Mouse (Mus musculus): Measurements from ENCODE around the gene Zfp760. TPM values are rescaled to one million over a fixed set of nuclear protein-coding genes. Genes with fewer than 3 reads are reported as not detected.
"Not testable (repeated sequence)": the region's sequence is repeated elsewhere in the genome, so short reads cannot be mapped to it uniquely, and the experiment has no call there.

Zfp760 gene
- 5.9 TPM in 2 replicates for polyA plus RNA-seq (2015; fragmentation: Nextera tagmentation; extraction: Ambion mirVana)

DNA sequence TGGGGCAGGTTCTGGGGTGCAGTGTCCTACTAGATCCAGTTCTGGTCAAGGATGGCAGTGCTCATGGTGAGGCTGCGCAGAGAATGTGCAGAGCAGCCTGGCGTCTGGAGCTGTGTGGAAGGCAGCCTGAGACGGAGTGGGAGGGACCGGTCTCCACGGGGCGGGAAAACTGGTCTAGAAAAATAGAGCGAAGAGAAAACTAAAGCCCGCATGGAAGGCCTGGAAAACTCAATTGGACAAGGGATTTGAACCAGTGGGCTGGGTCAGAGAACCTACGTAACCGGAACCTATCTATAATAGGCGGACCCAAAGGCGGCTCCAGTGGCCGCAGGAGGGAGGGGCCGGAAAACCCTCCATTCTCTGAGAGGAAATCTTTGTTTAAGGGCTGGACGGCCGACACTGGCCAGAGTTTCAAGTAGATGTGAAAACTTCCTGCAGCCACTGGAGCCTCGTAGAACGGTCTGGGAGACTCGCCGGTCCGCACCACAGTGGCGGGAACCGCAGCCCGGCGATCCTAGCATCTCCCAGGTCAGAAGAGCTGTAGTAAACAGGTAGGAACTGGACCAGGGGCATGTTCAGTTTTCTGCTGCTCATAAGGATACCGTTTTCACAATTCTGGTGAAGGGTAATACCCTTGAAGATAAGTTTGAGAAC, at the start of gene Zfp760:
TSS of gene Zfp760 (plus strand) at position 399 of the 654 bp plus-strand sequence.
- peaks cover 7% of the 10 kb centered on the region; the same call in 1 of the 2 replicates for H3K4me1 ChIP-seq (ENCODE audit: control insufficient read depth, insufficient read depth, low read length)
- peak within 1 kb of the TSS; percentile 68 for H3K4me2 ChIP-seq (ENCODE audit: low read depth, low read length)
- H3K27me3 ChIP-seq (replicated peaks; ENCODE audit: control insufficient read depth, insufficient read depth, low read length) = no peaks in the 10 kb centered on the region
- peak within 1 kb of the TSS; percentile 92 for H3K27ac ChIP-seq (ENCODE audit: low read length)
- peak; percentile 99 for ATAC-seq
- WGBS = 8% methylated on average over 26 of the region's 26 CpGs
- no peaks in the 10 kb centered on the region for H3K36me3 ChIP-seq (ENCODE audit: control insufficient read depth, insufficient read depth, low read length)
- peak within 1 kb of the TSS; percentile 63 for H3K4me3 ChIP-seq (ENCODE audit: low read length)
- H3K9me3 ChIP-seq (ENCODE audit: control insufficient read depth, low read length) = no peaks in the 10 kb centered on the region
- H3K9ac ChIP-seq (ENCODE audit: low read depth, low read length) = peak within 1 kb of the TSS; percentile 76

DNA sequence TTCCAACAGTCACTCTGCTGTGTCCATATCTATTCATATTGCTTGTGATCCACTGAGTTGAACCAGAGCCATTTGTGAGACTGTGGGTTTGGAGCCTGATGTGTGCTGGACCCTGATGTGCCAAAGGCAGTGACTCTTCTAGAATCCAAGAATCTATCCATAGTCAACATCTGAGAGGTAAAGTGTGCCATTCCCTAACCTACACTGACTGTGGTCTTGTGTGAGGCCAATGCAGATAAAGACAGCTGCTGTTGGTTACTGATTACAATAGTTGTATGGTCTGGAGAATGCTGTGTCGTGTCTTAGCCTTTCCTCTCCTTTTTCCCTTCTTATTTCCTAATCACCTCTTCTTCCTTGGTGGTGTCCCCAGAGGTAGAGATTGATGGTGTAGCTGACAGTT, 28.7 kb upstream of the Zfp760 start:
- not testable (repeated sequence) for H3K4me1 ChIP-seq (ENCODE audit: control insufficient read depth, insufficient read depth, low read length); H3K36me3 ChIP-seq (ENCODE audit: control insufficient read depth, insufficient read depth, low read length); H3K9me3 ChIP-seq (ENCODE audit: control insufficient read depth, low read length); H3K9ac ChIP-seq (ENCODE audit: low read depth, low read length); H3K27ac ChIP-seq (ENCODE audit: low read length); ATAC-seq; H3K4me2 ChIP-seq (ENCODE audit: low read depth, low read length); H3K4me3 ChIP-seq (ENCODE audit: low read length); H3K27me3 ChIP-seq (replicated peaks; ENCODE audit: control insufficient read depth, insufficient read depth, low read length)
- 24% methylated on average over 1 of the region's 1 CpGs for WGBS

DNA sequence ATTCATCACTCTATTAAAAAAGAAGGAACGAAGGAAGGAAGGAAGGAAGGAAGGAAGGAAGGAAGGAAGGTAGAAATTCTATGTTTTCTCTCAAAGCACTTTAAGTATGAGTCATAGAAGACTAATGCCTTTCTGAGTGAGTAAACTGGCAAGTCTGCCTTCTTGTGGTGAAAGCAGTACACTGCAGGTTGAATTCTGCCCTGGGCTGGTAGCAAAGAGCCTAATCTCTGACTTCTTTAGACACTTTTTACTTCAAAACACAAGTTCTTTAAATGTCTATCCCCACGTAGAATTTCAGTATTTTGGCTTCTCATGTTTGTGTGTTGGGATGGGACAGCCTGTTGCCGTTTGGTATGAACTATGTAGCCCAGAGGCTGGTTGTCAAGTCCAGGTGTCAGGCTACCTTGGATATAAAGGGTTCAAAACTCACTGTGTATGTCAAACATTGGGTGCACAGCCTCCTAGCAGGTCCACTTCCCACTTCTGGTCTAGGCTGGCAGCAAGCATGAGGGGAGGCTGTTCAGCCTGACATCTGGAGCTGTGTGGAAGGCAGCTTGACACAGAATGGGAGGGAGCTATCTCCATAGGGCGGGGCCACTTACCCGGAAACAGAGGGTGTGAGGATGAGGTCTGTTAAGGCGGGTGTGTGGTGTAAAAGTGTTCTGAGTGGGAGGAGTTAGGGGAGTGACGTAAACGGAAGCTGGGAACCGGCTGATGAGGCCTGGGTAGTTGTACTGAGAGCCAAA, 28.1 kb upstream of the Zfp760 start:
- peak overlapping the region; percentile 59 for H3K9ac ChIP-seq (ENCODE audit: low read depth, low read length)
- ATAC-seq = peak; percentile 100
- H3K4me3 ChIP-seq (ENCODE audit: low read length) = peak overlapping the region; percentile 53
- H3K4me2 ChIP-seq (ENCODE audit: low read depth, low read length) = peak overlapping the region; percentile 49
- WGBS = 5% methylated on average over 9 of the region's 9 CpGs
- no peaks in the 10 kb centered on the region for H3K27me3 ChIP-seq (replicated peaks; ENCODE audit: control insufficient read depth, insufficient read depth, low read length)
- no peaks in the 10 kb centered on the region for H3K9me3 ChIP-seq (ENCODE audit: control insufficient read depth, low read length)
- H3K4me1 ChIP-seq (ENCODE audit: control insufficient read depth, insufficient read depth, low read length) = no peaks in the 10 kb centered on the region
- H3K27ac ChIP-seq (ENCODE audit: low read length) = peak overlapping the region; percentile 79
- H3K36me3 ChIP-seq (ENCODE audit: control insufficient read depth, insufficient read depth, low read length) = no peaks in the 10 kb centered on the region

DNA sequence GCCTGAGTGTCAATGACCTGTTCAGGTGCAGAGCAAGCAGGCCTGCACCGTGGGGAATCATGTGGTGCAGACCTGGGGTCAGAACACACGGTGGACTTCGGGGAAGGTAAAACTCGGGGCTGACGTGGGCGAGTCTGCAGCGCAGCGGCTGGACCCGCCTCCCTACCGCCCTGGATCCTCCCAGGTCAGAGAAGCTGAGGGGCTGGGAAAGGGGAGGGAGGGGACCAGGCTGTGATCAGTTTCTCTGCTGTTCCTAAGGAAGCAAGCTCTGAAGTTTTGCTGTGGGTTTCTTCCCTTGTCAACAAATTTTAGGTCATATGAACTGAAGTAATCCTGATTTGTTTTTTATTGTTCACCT, 27.5 kb upstream of the Zfp760 start:
- H3K4me1 ChIP-seq (ENCODE audit: control insufficient read depth, insufficient read depth, low read length); H3K27me3 ChIP-seq (replicated peaks; ENCODE audit: control insufficient read depth, insufficient read depth, low read length); H3K9me3 ChIP-seq (ENCODE audit: control insufficient read depth, low read length); H3K36me3 ChIP-seq (ENCODE audit: control insufficient read depth, insufficient read depth, low read length): not testable (repeated sequence)
- peak overlapping the region; percentile 59 for H3K9ac ChIP-seq (ENCODE audit: low read depth, low read length)
- peak overlapping the region; percentile 79; the same call in 1 of the 2 replicates for H3K27ac ChIP-seq (ENCODE audit: low read length)
- peak overlapping the region; percentile 49 for H3K4me2 ChIP-seq (ENCODE audit: low read depth, low read length)
- peak overlapping the region; percentile 53 for H3K4me3 ChIP-seq (ENCODE audit: low read length)
- WGBS = 0% methylated on average over 10 of the region's 10 CpGs
- ATAC-seq = peak; percentile 91

DNA sequence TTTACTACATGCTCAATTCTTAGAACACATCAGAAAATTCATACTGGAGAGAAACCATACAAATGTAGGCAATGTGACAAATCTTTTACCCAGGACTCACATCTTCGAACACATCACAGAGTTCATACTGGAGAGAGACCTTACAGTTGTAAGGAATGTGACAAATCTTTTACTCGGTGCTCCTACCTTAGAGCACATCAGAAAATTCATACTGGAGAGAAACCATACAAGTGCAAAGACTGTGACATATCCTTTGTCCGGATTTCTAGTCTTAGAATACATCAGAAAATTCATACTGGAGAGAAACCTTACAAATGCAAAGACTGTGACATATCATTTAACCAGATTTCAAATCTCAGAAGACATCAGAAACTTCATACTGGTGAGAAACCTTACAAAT, 16.0 kb upstream of the Zfp760 start, which contains the start of gene Gm10226:
TSS of gene Gm10226 (plus strand) at position 301 of the 400 bp plus-strand sequence.
- H3K4me1 ChIP-seq (ENCODE audit: control insufficient read depth, insufficient read depth, low read length) = no peaks in the 10 kb centered on the region
- H3K36me3 ChIP-seq (ENCODE audit: control insufficient read depth, insufficient read depth, low read length) = no peaks in the 10 kb centered on the region
- no peak within 1 kb of the TSS for H3K27ac ChIP-seq (ENCODE audit: low read length)
- no peak within 1 kb of the TSS for H3K9ac ChIP-seq (ENCODE audit: low read depth, low read length)
- ATAC-seq = no peak
- no peaks in the 10 kb centered on the region for H3K27me3 ChIP-seq (replicated peaks; ENCODE audit: control insufficient read depth, insufficient read depth, low read length)
- H3K9me3 ChIP-seq (ENCODE audit: control insufficient read depth, low read length) = no peaks in the 10 kb centered on the region
- no peak within 1 kb of the TSS for H3K4me3 ChIP-seq (ENCODE audit: low read length)
- no peak within 1 kb of the TSS for H3K4me2 ChIP-seq (ENCODE audit: low read depth, low read length)
- WGBS = 91% methylated on average over 3 of the region's 3 CpGs

DNA sequence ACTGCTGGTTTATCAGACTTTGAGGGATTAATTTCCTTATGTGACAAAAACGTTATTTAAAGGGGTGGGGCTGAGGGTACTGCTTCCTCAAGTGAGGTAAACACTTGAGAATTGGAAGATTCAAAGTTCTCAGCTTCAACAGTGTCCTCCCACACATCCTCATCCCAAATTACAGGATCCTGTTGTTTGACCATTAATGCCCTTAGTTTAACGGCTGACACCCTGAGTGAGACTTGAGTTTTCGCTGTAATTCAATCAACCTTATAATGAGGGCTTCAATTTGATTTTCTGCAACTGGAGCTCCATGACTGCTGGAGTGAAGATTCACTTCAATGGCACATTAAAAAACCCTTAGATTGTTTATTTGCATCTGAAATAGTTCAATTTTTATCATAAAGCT, 14.2 kb upstream of the Zfp760 start:
- Histone ChIP-seq H3K9ac (ENCODE audit: low read depth, low read length) (no peak overlapping the region), H3K4me3 (ENCODE audit: low read length) (no peak overlapping the region), H3K9me3 (ENCODE audit: control insufficient read depth, low read length) (no peaks in the 10 kb centered on the region), H3K27me3 (replicated peaks; ENCODE audit: control insufficient read depth, insufficient read depth, low read length) (no peaks in the 10 kb centered on the region), H3K27ac (ENCODE audit: low read length) (no peak overlapping the region), H3K36me3 (ENCODE audit: control insufficient read depth, insufficient read depth, low read length) (no peaks in the 10 kb centered on the region), H3K4me1 (ENCODE audit: control insufficient read depth, insufficient read depth, low read length) (no peaks in the 10 kb centered on the region), H3K4me2 (ENCODE audit: low read depth, low read length) (no peak overlapping the region)
- WGBS = 72% methylated on average over 3 of the region's 3 CpGs
- ATAC-seq = no peak

DNA sequence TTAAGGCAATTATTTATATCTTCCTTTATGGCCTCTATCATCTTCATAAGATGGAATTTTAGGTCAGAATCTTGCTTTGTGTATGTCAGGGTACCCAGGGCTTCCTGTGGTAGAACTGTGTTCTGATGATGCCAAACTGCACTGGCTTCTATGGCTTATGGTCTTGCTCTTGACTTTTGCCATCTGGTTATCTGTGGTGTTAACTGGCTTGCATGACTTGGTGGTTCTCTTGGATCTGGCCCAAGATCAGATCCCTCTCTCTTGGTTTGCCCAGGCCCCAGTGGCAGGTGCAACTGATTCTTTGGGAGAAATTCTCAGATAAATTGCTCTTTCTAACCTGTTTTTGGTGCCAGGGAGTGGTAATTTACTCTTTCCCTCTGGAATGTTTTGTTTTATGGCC, 11.5 kb upstream of the Zfp760 start:
- no peak overlapping the region for H3K9ac ChIP-seq (ENCODE audit: low read depth, low read length)
- H3K27me3 ChIP-seq (replicated peaks; ENCODE audit: control insufficient read depth, insufficient read depth, low read length) = no peaks in the 10 kb centered on the region
- no peaks in the 10 kb centered on the region for H3K4me1 ChIP-seq (ENCODE audit: control insufficient read depth, insufficient read depth, low read length)
- no peak overlapping the region for H3K27ac ChIP-seq (ENCODE audit: low read length)
- no peaks in the 10 kb centered on the region for H3K36me3 ChIP-seq (ENCODE audit: control insufficient read depth, insufficient read depth, low read length)
- ATAC-seq = no peak
- H3K9me3 ChIP-seq (ENCODE audit: control insufficient read depth, low read length) = no peaks in the 10 kb centered on the region
- no peak overlapping the region for H3K4me3 ChIP-seq (ENCODE audit: low read length)
- H3K4me2 ChIP-seq (ENCODE audit: low read depth, low read length) = no peak overlapping the region

DNA sequence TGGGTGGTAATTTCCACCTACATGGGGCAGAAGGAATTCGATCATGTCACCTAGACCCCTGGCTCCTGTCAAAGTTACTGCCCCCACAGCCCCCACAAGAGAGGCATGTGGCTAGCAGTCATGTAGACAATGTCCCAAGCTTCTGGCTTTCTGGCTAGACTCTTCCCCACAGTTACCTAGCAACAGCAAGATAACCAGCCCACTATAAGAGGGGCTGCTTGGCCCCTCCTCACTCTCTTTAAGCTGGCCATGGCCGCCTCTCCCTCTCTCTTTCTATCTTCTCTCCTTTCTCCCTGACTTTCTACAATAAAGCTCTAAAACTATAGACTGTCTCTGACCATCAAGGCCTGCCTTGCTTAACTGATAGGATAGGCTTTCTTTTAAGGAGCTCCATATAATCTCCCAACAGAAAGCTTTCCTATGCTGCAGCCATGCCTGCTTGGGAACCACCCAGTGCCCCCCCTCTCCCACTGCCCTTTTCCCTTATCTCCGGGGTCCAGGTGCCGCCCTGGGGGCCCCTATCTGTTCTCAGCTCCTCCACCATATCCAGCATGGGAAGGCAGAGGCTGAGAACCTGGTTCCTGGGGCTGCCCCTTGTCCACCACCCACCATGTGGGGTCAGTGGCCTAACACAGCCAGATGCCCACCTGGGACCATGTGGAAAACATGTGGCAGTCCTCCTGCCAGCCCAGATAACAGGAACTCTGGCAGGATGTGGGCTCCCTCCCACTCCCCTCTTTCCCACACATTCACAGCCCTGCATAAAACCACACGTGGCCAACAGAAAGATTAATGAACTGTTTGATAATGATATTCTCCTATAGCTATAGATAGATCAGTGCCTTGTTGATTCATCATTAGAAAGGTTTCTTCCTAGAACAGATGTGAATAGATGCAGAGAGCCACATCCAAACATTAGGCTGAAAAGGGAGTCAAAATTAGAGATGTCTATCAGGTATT, 5.0 kb upstream of the Zfp760 start:
- Histone ChIP-seq H3K27me3 (replicated peaks; ENCODE audit: control insufficient read depth, insufficient read depth, low read length) (no peaks in the 10 kb centered on the region), H3K9ac (ENCODE audit: low read depth, low read length) (no peak overlapping the region), H3K4me3 (ENCODE audit: low read length) (no peak overlapping the region), H3K4me1 (ENCODE audit: control insufficient read depth, insufficient read depth, low read length) (0 out of 2 replicates have a peak, but pooled peaks cover 2% of the 10 kb centered on the region), H3K36me3 (ENCODE audit: control insufficient read depth, insufficient read depth, low read length) (no peaks in the 10 kb centered on the region), H3K9me3 (ENCODE audit: control insufficient read depth, low read length) (no peaks in the 10 kb centered on the region), H3K4me2 (ENCODE audit: low read depth, low read length) (no peak overlapping the region), H3K27ac (ENCODE audit: low read length) (no peak overlapping the region)
- 35% methylated on average over 5 of the region's 5 CpGs for WGBS
- ATAC-seq = peak; percentile 26; the same call in 1 of the 2 replicates

DNA sequence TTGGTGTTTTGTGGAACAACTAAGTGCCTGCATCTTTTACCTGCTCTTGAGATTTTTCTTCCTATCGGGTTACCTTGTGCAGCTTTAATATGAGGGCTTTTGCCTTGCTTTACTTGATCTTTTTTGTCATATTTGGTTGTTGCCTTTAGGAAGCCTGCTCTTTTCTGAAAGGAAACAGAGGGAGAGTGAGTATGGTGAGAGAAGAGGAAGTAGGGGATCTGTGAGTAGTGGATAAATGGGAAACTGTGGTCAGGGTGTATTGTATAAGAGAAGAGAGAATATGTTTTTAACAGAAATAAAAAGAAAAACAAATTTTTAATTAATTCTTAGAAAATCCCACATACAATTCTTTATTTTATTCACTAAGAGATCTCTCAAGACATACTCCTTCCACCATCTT, 4.1 kb upstream of the Zfp760 start:
- H3K4me3 ChIP-seq (ENCODE audit: low read length) = no peak overlapping the region
- H3K9ac ChIP-seq (ENCODE audit: low read depth, low read length) = no peak overlapping the region
- ATAC-seq = no peak
- no peaks in the 10 kb centered on the region for H3K9me3 ChIP-seq (ENCODE audit: control insufficient read depth, low read length)
- H3K4me1 ChIP-seq (ENCODE audit: control insufficient read depth, insufficient read depth, low read length) = peaks cover 4% of the 10 kb centered on the region; the same call in 1 of the 2 replicates
- 76% methylated on average over 1 of the region's 1 CpGs for WGBS
- H3K4me2 ChIP-seq (ENCODE audit: low read depth, low read length) = no peak overlapping the region
- H3K27ac ChIP-seq (ENCODE audit: low read length) = no peak overlapping the region
- H3K36me3 ChIP-seq (ENCODE audit: control insufficient read depth, insufficient read depth, low read length) = no peaks in the 10 kb centered on the region
- no peaks in the 10 kb centered on the region for H3K27me3 ChIP-seq (replicated peaks; ENCODE audit: control insufficient read depth, insufficient read depth, low read length)
